Mouse (Mus musculus) layer of hippocampus, adult 18-20 months (tissue): ENCODE measurements at regions not wholly inside any gene's neighbourhood (a gene's known extent, or its start where the extent isn't known, plus 50 kb on each side); places are given as distances from the start of the nearest gene placed in this dataset.
"Not testable (repeated sequence)": the region's sequence is repeated elsewhere in the genome, so short reads cannot be mapped to it uniquely, and the experiment has no call there.

Source experiments
- DNase-seq, 2 experiments: peaks; one replicate each; pipeline ENCODE4 v3.0.0; 2022; ENCODE audit warnings: low spot score in 2 of 2

GRCm38 (mm10) chrX:122935358-122935757, 94.1 kb downstream of the Gm17521 start:
- peak in 1 of 2 experiments; percentile 0 for DNase-seq

GRCm38 (mm10) chrX:122892682-122893081, 136.8 kb downstream of the Gm17521 start:
- DNase-seq, result peak in 1 of 2 experiments; percentile 11

- DNase-seq, result no peak
Observed at GRCm38 (mm10) chrX:122854453-122854852, 175.0 kb downstream of the Gm17521 start.

GRCm38 (mm10) chrX:122831222-122831621, 198.2 kb downstream of the Gm17521 start:
- not testable (repeated sequence) for DNase-seq

- DNase-seq, result peak in 1 of 2 experiments; percentile 23
Observed at GRCm38 (mm10) chrX:122826035-122826434, 203.4 kb downstream of the Gm17521 start.
